Mouse (Mus musculus) cortical plate, adult 2 months (tissue): Measurements from ENCODE around the gene Endog.

Experiments
- CTCF ChIP-seq: fragments of 200-500 bp; IDR thresholded peaks from 2 replicates; pipeline ENCODE4 v1.5.1; 2011; ENCODE audit warnings: mild to moderate bottlenecking, control low read depth, low read length; ENCODE audit not compliant: insufficient read depth; ENCODE audit errors: extremely low read depth
- POLR2A ChIP-seq: fragments of 200-500 bp; IDR thresholded peaks from 2 replicates; pipeline ENCODE4 v1.6.1; 2011; ENCODE audit warnings: mild to moderate bottlenecking, low read length, control low read depth; ENCODE audit not compliant: insufficient read depth; ENCODE audit errors: extremely low read depth

GRCm38 (mm10) chr2:30207401-30207800, 36.1 kb downstream of the Endog start:
- TF ChIP-seq CTCF (no peak), POLR2A (no peak)
